ENCODE assay signal across 11 mouse cellular contexts in the genomic region with DNA sequence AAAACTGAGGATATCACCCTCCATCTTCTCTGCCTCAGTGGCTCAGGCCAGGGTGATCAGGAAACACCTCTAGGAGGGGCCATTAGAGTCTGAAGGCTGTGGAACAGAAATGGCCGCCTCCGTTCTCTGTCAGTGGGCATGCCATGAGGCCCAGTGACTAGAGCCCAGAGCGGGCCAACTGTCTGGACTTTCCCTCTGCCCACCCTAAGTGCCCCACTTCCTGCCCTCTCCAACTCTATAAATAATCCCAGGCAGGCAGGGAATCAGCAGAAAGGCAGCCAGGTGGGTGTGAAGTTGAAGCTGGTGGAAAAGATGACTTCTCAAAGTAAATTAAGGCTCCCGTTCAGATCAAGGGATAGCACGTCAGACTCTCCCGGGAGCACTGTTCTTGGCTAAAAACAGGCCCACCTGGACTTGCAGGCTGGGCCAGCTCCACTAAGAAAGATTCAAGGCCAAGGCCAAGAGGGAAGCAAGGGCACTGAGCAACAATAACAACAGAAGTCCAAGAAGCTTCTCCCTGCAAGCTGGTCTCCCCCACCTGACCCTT. TPM values are rescaled to one million over a fixed set of nuclear protein-coding genes. Genes with fewer than 3 reads are reported as not detected.
DNase-seq lines count a peak whose midpoint lies in the region; ATAC-seq and TF ChIP-seq lines count a peak whose summit lies in the region.
"Had no signal": no experiment of that assay in that cellular context is flagged by ENCODE, and none has a peak within 500 bp of the region (broad histone marks: within the 10 kb centered on the region; RNA-seq: fewer than 3 reads in every experiment).

No protein-coding gene starts in this region.

- H3K4me3 ChIP-seq in heart, adult 2 months, result peak overlapping the region; percentile 80
- H3K4me3 ChIP-seq in neural tube, embryonic 12.5 days, result no peak overlapping the region
- peak overlapping the region; percentile 86; the same call in 1 of the 2 replicates for H3K4me3 ChIP-seq in limb, embryonic 13.5 days

- TF ChIP-seq POLR2A in heart, adult 2 months (IDR thresholded peaks at IDR 0.05; ENCODE audit: insufficient read depth, low read depth, low read length), result no peak

- no peak for TF ChIP-seq EP300 in heart, adult 2 months (IDR thresholded peaks at IDR 0.05; ENCODE audit: insufficient read depth, low read depth, low read length)

- intact Hi-C loops in heart, adult 2 months (cut with DNase I), result no loop called here
- intact Hi-C loops in heart, postnatal 25 days (cut with DNase I), result no loop called here

- DNase-seq in heart, adult 2 months, result peak; percentile 50 to 55
- no peak for DNase-seq in heart, postnatal 25 days (ENCODE audit: low spot score)
- no peak for DNase-seq in neural tube, embryonic 10.5 days (ENCODE audit: extremely low spot score, low spot score)
- DNase-seq in right cerebral cortex, postnatal 10 days (ENCODE audit: low spot score in 2 of 2), result no peak
- DNase-seq in layer of hippocampus, postnatal 10 days (ENCODE audit: low spot score in 2 of 2), result no peak
- DNase-seq in layer of hippocampus, adult 8-10 months (ENCODE audit: low spot score in 2 of 2), result no peak

- H3K4me1 ChIP-seq in heart, adult 2 months (ENCODE audit: control insufficient read depth, insufficient read depth, low read length), result peaks cover 47% of the 10 kb centered on the region
- H3K4me1 ChIP-seq in neural tube, embryonic 12.5 days, result peaks cover 20% of the 10 kb centered on the region; the same call in 1 of the 2 replicates
- peaks cover 67% of the 10 kb centered on the region for H3K4me1 ChIP-seq in limb, embryonic 13.5 days

- TF ChIP-seq CTCF in heart, adult 2 months (IDR thresholded peaks at IDR 0.05), result no peak

- ATAC-seq in neural tube, embryonic 12.5 days (ENCODE audit: low FRiP score, low read depth), result no peak
- no peak for ATAC-seq in limb, embryonic 13.5 days (ENCODE audit: low FRiP score, low read depth)
- ATAC-seq: activated CD4-positive, CD25-positive, alpha-beta regulatory T cell, adult 4 months had no signal

- WGBS in heart, adult 2 months, result 16% methylated on average over 6 of the region's 6 CpGs
- 87% methylated on average over 6 of the region's 6 CpGs for WGBS in neural tube, embryonic 12.5 days
- 62% methylated on average over 6 of the region's 6 CpGs for WGBS in limb, embryonic 13.5 days

- H3K27me3 ChIP-seq in heart, adult 2 months (ENCODE audit: control insufficient read depth, insufficient read depth, low read length), result no peaks in the 10 kb centered on the region
- no peaks in the 10 kb centered on the region for H3K27me3 ChIP-seq in neural tube, embryonic 12.5 days (replicated peaks)
- no peaks in the 10 kb centered on the region for H3K27me3 ChIP-seq in limb, embryonic 13.5 days

- H3K9ac ChIP-seq in heart, adult 2 months (ENCODE audit: low read depth, low read length), result peak overlapping the region; percentile 91
- no peak overlapping the region for H3K9ac ChIP-seq in neural tube, embryonic 12.5 days
- H3K9ac ChIP-seq in limb, embryonic 13.5 days, result peak overlapping the region; percentile 43; the same call in 1 of the 2 replicates

- peaks cover 4% of the 10 kb centered on the region; the same call in 1 of the 2 replicates for H3K79me2 ChIP-seq in heart, adult 2 months (replicated peaks; ENCODE audit: control insufficient read depth, insufficient read depth, low read length)

- no peaks in the 10 kb centered on the region for H3K9me3 ChIP-seq in neural tube, embryonic 12.5 days
- H3K9me3 ChIP-seq in limb, embryonic 13.5 days, result no peaks in the 10 kb centered on the region

- peak overlapping the region; percentile 96 for H3K27ac ChIP-seq in heart, adult 2 months
- no peak overlapping the region for H3K27ac ChIP-seq in neural tube, embryonic 12.5 days
- H3K27ac ChIP-seq in limb, embryonic 13.5 days, result no peak overlapping the region

- H3K4me2 ChIP-seq in neural tube, embryonic 12.5 days (replicated peaks), result peak overlapping the region; percentile 90
- peak overlapping the region; percentile 87 for H3K4me2 ChIP-seq in limb, embryonic 13.5 days (replicated peaks)

- peaks cover 14% of the 10 kb centered on the region for H3K36me3 ChIP-seq in heart, adult 2 months (ENCODE audit: control insufficient read depth, insufficient read depth, low read length)
- no peaks in the 10 kb centered on the region for H3K36me3 ChIP-seq in neural tube, embryonic 12.5 days
- 0 out of 2 replicates have a peak, but pooled peaks cover 5% of the 10 kb centered on the region for H3K36me3 ChIP-seq in limb, embryonic 13.5 days

RNA-seq across cellular contexts. Expression of a gene that starts 2.5 kb away (rescaled TPM):
- total RNA-seq in heart, adult 2 months (2021), result 10 to 100 TPM; 59.3 to 73.9 TPM
- polyA plus RNA-seq in heart, adult 2 months (2012; rRNA removed), result 41.6 and 55.0 TPM in 2 replicates
- total RNA-seq in heart, postnatal 25 days (2021), result 10 to 100 TPM; 59.9 to 68.6 TPM
- polyA plus RNA-seq in neural tube, embryonic 12.5 days (2016; fragmentation: Nextera tagmentation; extraction: Ambion mirVana), result 9.0 and 9.4 TPM in 2 replicates
- 16.7 and 17.2 TPM in 2 replicates for polyA plus RNA-seq in limb, embryonic 13.5 days (2015; fragmentation: Nextera tagmentation; extraction: Ambion mirVana)
- 10 to 100 TPM; 50.3 to 52.9 TPM for total RNA-seq in layer of hippocampus, postnatal 10 days (2021)
- total RNA-seq in layer of hippocampus, adult 8-10 months (2022), result 10 to 100 TPM; 62.8 to 68.1 (median 65.7) TPM

RNA-seq across cellular contexts. Expression of a gene that starts 38.7 kb away (rescaled TPM):
- 1 to 10 TPM; 4.2 to 5.3 TPM for total RNA-seq in heart, adult 2 months (2021)
- polyA plus RNA-seq in heart, adult 2 months (2012; rRNA removed), result 4.9 and 5.9 TPM in 2 replicates
- total RNA-seq in heart, postnatal 25 days (2021), result 1 to 10 TPM; 4.6 to 4.8 TPM
- 9.1 and 11.7 TPM in 2 replicates for polyA plus RNA-seq in neural tube, embryonic 12.5 days (2016; fragmentation: Nextera tagmentation; extraction: Ambion mirVana)
- 8.9 and 10.1 TPM in 2 replicates for polyA plus RNA-seq in limb, embryonic 13.5 days (2015; fragmentation: Nextera tagmentation; extraction: Ambion mirVana)
- 100 to 1,000 TPM; 141 to 142 TPM for total RNA-seq in layer of hippocampus, postnatal 10 days (2021)
- total RNA-seq in layer of hippocampus, adult 8-10 months (2022), result 100 to 1,000 TPM; 176 to 205 (median 188) TPM

RNA-seq across cellular contexts. Expression of a gene that starts 51.8 kb away (rescaled TPM):
- total RNA-seq in heart, adult 2 months (2021), result not detected
- not detected in 2 replicates for polyA plus RNA-seq in heart, adult 2 months (2012; rRNA removed)
- total RNA-seq in heart, postnatal 25 days (2021), result not detected
- not detected in 2 replicates for polyA plus RNA-seq in neural tube, embryonic 12.5 days (2016; fragmentation: Nextera tagmentation; extraction: Ambion mirVana)
- polyA plus RNA-seq in limb, embryonic 13.5 days (2015; fragmentation: Nextera tagmentation; extraction: Ambion mirVana), result not detected in 2 replicates
- not detected for total RNA-seq in layer of hippocampus, postnatal 10 days (2021)
- total RNA-seq in layer of hippocampus, adult 8-10 months (2022), result not detected
- total RNA-seq: gastrocnemius, postnatal 14 days; left cerebral cortex, adult 18-20 months had no signal
- polyA plus RNA-seq: activated CD4-positive, CD25-positive, alpha-beta regulatory T cell, adult 4 months had no signal

RNA-seq across cellular contexts. Expression of a gene that starts 59.9 kb away (rescaled TPM):
- total RNA-seq in heart, adult 2 months (2021), result 10 to 100 TPM in 1 of 2 experiments, 1 to 10 TPM in 1; 8.1 to 13.6 TPM
- polyA plus RNA-seq in heart, adult 2 months (2012; rRNA removed), result 13.1 and 13.9 TPM in 2 replicates
- 1 to 10 TPM; 6.5 to 8.7 TPM for total RNA-seq in heart, postnatal 25 days (2021)
- polyA plus RNA-seq in neural tube, embryonic 12.5 days (2016; fragmentation: Nextera tagmentation; extraction: Ambion mirVana), result 51.4 and 54.2 TPM in 2 replicates
- polyA plus RNA-seq in limb, embryonic 13.5 days (2015; fragmentation: Nextera tagmentation; extraction: Ambion mirVana), result 64.2 and 66.1 TPM in 2 replicates
- 10 to 100 TPM; 42.2 to 44.1 TPM for total RNA-seq in layer of hippocampus, postnatal 10 days (2021)
- total RNA-seq in layer of hippocampus, adult 8-10 months (2022), result 10 to 100 TPM; 49.4 to 57.5 (median 53.2) TPM

Comparison
In these comparisons a context has a peak if more than half of its experiments do, and no peak if none do; other contexts are left out.
1. DNase-seq: peak in heart, adult 2 months (2 of 2); none in heart, postnatal 25 days (single experiment), neural tube, embryonic 10.5 days (single experiment), right cerebral cortex, postnatal 10 days (0 of 2), layer of hippocampus, postnatal 10 days (0 of 2) and layer of hippocampus, adult 8-10 months (0 of 2).
2. RNA of a gene that starts 38.7 kb away (total RNA-seq): 176 to 205 TPM in layer of hippocampus, adult 8-10 months and 141 to 142 TPM in layer of hippocampus, postnatal 10 days; 4.2 to 5.3 TPM in heart, adult 2 months and 4.6 to 4.8 TPM in heart, postnatal 25 days; every median in the first group is over 10 times any median in the second.